Mouse (Mus musculus): ENCODE measurements around the gene Spg20. TPM values are rescaled to one million over a fixed set of nuclear protein-coding genes. Genes with fewer than 3 reads are reported as not detected.
A peak's percentile ranks its signal among the peaks of the same experiment; 100 is the strongest.

Spg20 gene
- total and polyA plus RNA-seq, 2 experiments, result 12.6 to 19.1 TPM

- H3K79me2 ChIP-seq (ENCODE audit: control insufficient read depth, insufficient read depth, low read length), result no peaks in the 10 kb centered on the region
- H3K4me1 ChIP-seq (ENCODE audit: control insufficient read depth, insufficient read depth, low read length), result no peaks in the 10 kb centered on the region
- no peak for DNase-seq (ENCODE audit: extremely low read depth, low read depth, low spot score)
- no peak overlapping the region for H3K27ac ChIP-seq (replicated peaks; ENCODE audit: insufficient read depth, low read depth, low read length)
- no peaks in the 10 kb centered on the region for H3K27me3 ChIP-seq (ENCODE audit: control insufficient read depth, insufficient read depth, low read length)
- no peak overlapping the region for H3K9ac ChIP-seq (ENCODE audit: low read depth, low read length)
- TF ChIP-seq CTCF (IDR thresholded peaks at IDR 0.05; ENCODE audit: low read depth, low read length) (no peak), POLR2A (IDR thresholded peaks at IDR 0.05; ENCODE audit: extremely low read depth, insufficient read depth, low read length) (no peak)
- H3K4me3 ChIP-seq (ENCODE audit: insufficient read depth, low read depth, low read length), result no peak overlapping the region
- no peaks in the 10 kb centered on the region for H3K36me3 ChIP-seq (ENCODE audit: control insufficient read depth, insufficient read depth, low read length)
- 85% methylated on average over 11 of the region's 11 CpGs for WGBS
Measured at GRCm38 (mm10) chr3:55098990-55099389, 12.9 kb upstream of the Spg20 start.

DNA sequence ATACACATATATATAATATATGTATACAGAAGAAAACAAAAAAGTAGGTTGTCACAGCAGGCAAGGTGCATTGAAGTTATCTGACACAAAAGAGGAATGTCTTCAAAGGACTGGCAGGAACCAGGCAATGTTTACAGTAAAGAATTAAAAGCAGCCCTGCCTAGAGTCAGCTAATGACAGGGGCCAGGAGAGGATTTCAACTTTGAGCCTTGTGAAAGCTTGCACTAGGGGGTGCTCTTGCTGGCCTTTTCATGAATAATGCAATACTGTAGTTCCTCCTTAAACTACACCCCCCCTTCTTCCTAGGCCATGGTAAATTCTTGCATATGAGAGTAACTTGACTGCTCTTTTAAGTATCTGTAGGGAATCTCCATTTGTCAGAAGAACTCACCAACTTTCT, 10.8 kb upstream of the Spg20 start:
- H3K36me3 ChIP-seq (ENCODE audit: control insufficient read depth, insufficient read depth, low read length), result no peaks in the 10 kb centered on the region

DNA sequence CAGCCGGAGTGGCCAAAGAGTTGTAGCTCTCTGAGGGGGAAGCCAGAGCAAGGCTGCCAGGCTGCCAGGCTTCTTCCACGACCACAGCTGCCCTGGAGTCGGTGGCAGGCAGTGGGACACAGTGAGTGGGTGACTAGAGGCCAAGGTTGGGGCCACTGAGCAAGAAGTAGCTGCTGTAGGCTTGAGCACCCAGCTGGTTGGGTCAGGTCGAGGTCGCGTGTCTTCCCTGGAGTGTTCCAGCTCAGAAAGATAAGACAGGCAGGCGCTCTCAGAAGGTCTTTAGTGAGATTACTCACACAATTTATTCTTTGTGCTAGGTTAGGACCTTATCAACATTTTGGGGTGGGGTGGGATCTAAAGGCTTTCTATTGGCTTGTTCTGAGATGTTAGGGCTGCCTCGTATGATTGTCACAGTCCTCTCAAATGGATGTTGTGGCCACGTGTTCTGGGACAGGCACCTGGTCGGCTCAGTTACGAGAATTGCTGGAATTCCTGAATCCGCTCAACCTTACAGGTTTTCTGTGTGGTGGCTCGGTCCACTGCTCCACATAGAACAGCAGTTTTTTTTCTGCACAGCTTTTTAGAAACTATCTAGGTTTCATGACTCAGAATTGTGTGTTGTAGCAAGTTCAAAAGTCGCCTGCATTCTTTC, 6.4 kb upstream of the Spg20 start:
- no peak overlapping the region for H3K27ac ChIP-seq (replicated peaks; ENCODE audit: insufficient read depth, low read depth, low read length)
- WGBS, result 85% methylated on average over 14 of the region's 14 CpGs
- TF ChIP-seq CTCF (IDR thresholded peaks at IDR 0.05; ENCODE audit: low read depth, low read length) (no peak), POLR2A (IDR thresholded peaks at IDR 0.05; ENCODE audit: extremely low read depth, insufficient read depth, low read length) (no peak)
- H3K9ac ChIP-seq (ENCODE audit: low read depth, low read length), result no peak overlapping the region
- H3K4me3 ChIP-seq (ENCODE audit: insufficient read depth, low read depth, low read length), result no peak overlapping the region
- no peaks in the 10 kb centered on the region for H3K4me1 ChIP-seq (ENCODE audit: control insufficient read depth, insufficient read depth, low read length)
- no peak for DNase-seq (ENCODE audit: extremely low read depth, low read depth, low spot score)
- H3K27me3 ChIP-seq (ENCODE audit: control insufficient read depth, insufficient read depth, low read length), result no peaks in the 10 kb centered on the region
- no peaks in the 10 kb centered on the region for H3K79me2 ChIP-seq (ENCODE audit: control insufficient read depth, insufficient read depth, low read length)
- H3K36me3 ChIP-seq (ENCODE audit: control insufficient read depth, insufficient read depth, low read length), result no peaks in the 10 kb centered on the region

More for the DNA sequence above, 10.8 kb upstream of the Spg20 start:
- Histone ChIP-seq H3K9ac (ENCODE audit: low read depth, low read length) (no peak overlapping the region), H3K4me3 (ENCODE audit: insufficient read depth, low read depth, low read length) (no peak overlapping the region), H3K27me3 (ENCODE audit: control insufficient read depth, insufficient read depth, low read length) (no peaks in the 10 kb centered on the region), H3K79me2 (ENCODE audit: control insufficient read depth, insufficient read depth, low read length) (no peaks in the 10 kb centered on the region), H3K4me1 (ENCODE audit: control insufficient read depth, insufficient read depth, low read length) (no peaks in the 10 kb centered on the region), H3K27ac (replicated peaks; ENCODE audit: insufficient read depth, low read depth, low read length) (no peak overlapping the region)
- no peak for TF ChIP-seq POLR2A (IDR thresholded peaks at IDR 0.05; ENCODE audit: extremely low read depth, insufficient read depth, low read length)
- 0 out of 2 replicates have a peak, but pooled peaks have one; percentile 16 for TF ChIP-seq CTCF (IDR thresholded peaks at IDR 0.05; ENCODE audit: low read depth, low read length)
- peak; percentile 25 for DNase-seq (ENCODE audit: extremely low read depth, low read depth, low spot score)

DNA sequence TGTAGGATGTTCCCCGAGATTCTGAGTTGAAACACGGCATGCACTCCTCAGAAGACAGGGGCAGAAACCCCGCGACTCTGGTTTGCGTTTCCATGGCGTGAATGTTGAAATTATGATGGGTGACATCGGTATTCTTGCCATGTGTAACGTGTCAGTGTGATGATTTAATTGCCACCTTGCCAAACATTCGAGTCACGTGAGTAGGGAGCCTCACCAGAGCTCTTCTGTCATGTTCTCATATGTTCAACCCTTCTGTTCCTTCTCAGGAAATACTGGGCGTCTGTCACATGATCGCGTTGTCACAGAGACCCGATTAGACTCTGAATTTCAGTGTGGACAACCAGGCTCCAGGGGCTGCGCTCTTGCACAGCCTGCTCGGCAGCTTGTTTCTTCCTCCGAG, 5.9 kb upstream of the Spg20 start:
- no peak for DNase-seq (ENCODE audit: extremely low read depth, low read depth, low spot score)
- Histone ChIP-seq H3K4me1 (ENCODE audit: control insufficient read depth, insufficient read depth, low read length) (no peaks in the 10 kb centered on the region), H3K4me3 (ENCODE audit: insufficient read depth, low read depth, low read length) (no peak overlapping the region), H3K79me2 (ENCODE audit: control insufficient read depth, insufficient read depth, low read length) (no peaks in the 10 kb centered on the region), H3K9ac (ENCODE audit: low read depth, low read length) (no peak overlapping the region), H3K27ac (replicated peaks; ENCODE audit: insufficient read depth, low read depth, low read length) (no peak overlapping the region), H3K36me3 (ENCODE audit: control insufficient read depth, insufficient read depth, low read length) (no peaks in the 10 kb centered on the region), H3K27me3 (ENCODE audit: control insufficient read depth, insufficient read depth, low read length) (no peaks in the 10 kb centered on the region)
- no peak for TF ChIP-seq POLR2A (IDR thresholded peaks at IDR 0.05; ENCODE audit: extremely low read depth, insufficient read depth, low read length)
- no peak for TF ChIP-seq CTCF (IDR thresholded peaks at IDR 0.05; ENCODE audit: low read depth, low read length)
- WGBS, result 94% methylated on average over 17 of the region's 17 CpGs

GRCm38 (mm10) chr3:55109097-55109496, 2.8 kb upstream of the Spg20 start:
- no peak overlapping the region for H3K9ac ChIP-seq (ENCODE audit: low read depth, low read length)
- no peak for DNase-seq (ENCODE audit: extremely low read depth, low read depth, low spot score)
- H3K27me3 ChIP-seq (ENCODE audit: control insufficient read depth, insufficient read depth, low read length), result no peaks in the 10 kb centered on the region
- no peaks in the 10 kb centered on the region for H3K36me3 ChIP-seq (ENCODE audit: control insufficient read depth, insufficient read depth, low read length)
- H3K79me2 ChIP-seq (ENCODE audit: control insufficient read depth, insufficient read depth, low read length), result no peaks in the 10 kb centered on the region; the same call in 1 of the 2 replicates
- 87% methylated on average over 4 of the region's 4 CpGs for WGBS
- TF ChIP-seq POLR2A (IDR thresholded peaks at IDR 0.05; ENCODE audit: extremely low read depth, insufficient read depth, low read length) (no peak), CTCF (IDR thresholded peaks at IDR 0.05; ENCODE audit: low read depth, low read length) (no peak)
- no peak overlapping the region for H3K4me3 ChIP-seq (ENCODE audit: insufficient read depth, low read depth, low read length)
- peaks cover 9% of the 10 kb centered on the region for H3K4me1 ChIP-seq (ENCODE audit: control insufficient read depth, insufficient read depth, low read length)
- no peak overlapping the region for H3K27ac ChIP-seq (replicated peaks; ENCODE audit: insufficient read depth, low read depth, low read length)

DNA sequence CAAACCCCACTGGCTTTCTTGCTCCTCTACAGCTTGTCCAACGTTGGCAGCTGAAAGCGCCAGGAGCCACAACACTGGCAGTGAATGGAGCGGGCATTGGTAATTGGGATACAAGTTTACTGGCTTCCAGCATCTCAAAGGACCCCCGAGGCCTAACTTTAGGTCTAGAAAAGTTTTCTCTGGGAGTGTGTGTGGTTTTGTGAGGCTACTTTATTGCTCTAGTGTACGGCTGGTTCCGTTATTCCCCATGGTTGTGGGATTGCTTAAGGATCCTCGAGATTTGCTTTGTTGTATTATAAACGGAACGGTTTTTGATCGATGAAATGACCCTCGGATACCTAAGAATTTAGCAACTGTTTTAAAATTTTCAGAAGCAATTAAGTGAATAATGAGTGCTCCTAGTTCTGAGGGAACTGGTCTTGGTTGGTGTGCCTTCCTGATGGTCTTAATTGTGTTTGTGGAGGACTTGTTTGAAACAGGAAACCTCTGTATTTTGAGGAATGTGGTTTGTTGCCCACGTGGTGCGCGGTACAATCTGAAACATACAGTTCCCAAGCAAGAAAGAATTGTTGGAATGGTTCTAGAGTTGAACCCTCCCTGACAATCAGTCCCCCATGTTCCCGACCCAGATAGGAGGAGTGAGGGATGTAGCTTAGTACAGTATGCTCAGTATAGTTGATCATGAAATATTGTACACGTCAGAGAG, 955 bp downstream of the Spg20 start:
- Histone ChIP-seq H3K27ac (replicated peaks; ENCODE audit: insufficient read depth, low read depth, low read length) (peak overlapping the region; percentile 82), H3K27me3 (ENCODE audit: control insufficient read depth, insufficient read depth, low read length) (no peaks in the 10 kb centered on the region), H3K9ac (ENCODE audit: low read depth, low read length) (peak overlapping the region; percentile 92), H3K4me1 (ENCODE audit: control insufficient read depth, insufficient read depth, low read length) (peaks cover 17% of the 10 kb centered on the region), H3K36me3 (ENCODE audit: control insufficient read depth, insufficient read depth, low read length) (peaks cover 9% of the 10 kb centered on the region), H3K79me2 (ENCODE audit: control insufficient read depth, insufficient read depth, low read length) (peaks cover 12% of the 10 kb centered on the region), H3K4me3 (ENCODE audit: insufficient read depth, low read depth, low read length) (peak overlapping the region; percentile 83)
- peak; percentile 51 for DNase-seq (ENCODE audit: extremely low read depth, low read depth, low spot score)
- TF ChIP-seq CTCF (IDR thresholded peaks at IDR 0.05; ENCODE audit: low read depth, low read length) (no peak), POLR2A (IDR thresholded peaks at IDR 0.05; ENCODE audit: extremely low read depth, insufficient read depth, low read length) (no peak)
- 18% methylated on average over 16 of the region's 16 CpGs for WGBS
